Mouse (Mus musculus) urinary bladder, postnatal 10 days (tissue): ENCODE data around the gene Zc3h12a.
A peak's percentile ranks its signal among the peaks of the same experiment; 100 is the strongest.

Experiments
- DNase-seq: peaks from one replicate; pipeline ENCODE4 v3.0.0; 2022; ENCODE audit warnings: low spot score

The Zc3h12a gene

DNA sequence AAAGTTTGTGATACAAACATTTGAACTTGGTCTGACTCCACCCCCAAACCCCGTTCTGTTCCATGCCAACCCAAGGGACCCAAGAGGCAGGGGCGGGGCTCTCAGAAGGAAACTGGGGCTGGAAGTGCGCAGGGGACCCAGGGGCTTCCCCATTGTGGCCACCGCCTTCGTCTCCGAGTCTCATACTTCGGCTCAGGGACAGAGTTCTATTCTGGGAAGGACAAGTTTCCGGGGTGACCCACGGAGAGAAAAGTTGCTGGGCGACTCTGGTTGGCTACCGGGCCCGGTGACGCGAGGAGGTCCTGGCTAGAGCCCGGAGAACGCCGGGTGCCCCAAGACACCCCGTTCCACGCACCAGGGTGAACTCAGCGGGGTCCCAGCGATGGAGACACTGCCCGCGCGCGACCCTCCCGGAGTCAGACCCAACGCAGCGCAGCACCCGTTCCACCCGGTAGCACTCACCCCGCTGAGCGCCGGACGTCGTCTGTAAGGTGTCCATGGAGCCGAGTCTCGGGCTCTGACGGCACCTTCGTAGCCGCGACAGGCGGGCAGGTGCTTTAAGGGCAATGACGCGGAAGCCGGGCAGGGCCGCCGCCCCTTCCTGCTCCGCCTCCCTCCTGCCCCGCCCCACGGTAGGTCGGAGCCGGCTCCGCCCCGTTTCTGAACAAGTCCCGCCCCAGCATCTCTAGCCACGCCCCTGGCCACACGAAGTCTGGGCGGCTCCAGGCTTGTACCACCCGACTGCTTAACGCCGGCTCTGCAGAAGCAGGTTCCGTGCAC lies at the start of gene Zc3h12a:
TSS of gene Zc3h12a (minus strand) at position 536 of the 780 bp plus-strand sequence.
- DNase-seq: peak; percentile 76

DNA sequence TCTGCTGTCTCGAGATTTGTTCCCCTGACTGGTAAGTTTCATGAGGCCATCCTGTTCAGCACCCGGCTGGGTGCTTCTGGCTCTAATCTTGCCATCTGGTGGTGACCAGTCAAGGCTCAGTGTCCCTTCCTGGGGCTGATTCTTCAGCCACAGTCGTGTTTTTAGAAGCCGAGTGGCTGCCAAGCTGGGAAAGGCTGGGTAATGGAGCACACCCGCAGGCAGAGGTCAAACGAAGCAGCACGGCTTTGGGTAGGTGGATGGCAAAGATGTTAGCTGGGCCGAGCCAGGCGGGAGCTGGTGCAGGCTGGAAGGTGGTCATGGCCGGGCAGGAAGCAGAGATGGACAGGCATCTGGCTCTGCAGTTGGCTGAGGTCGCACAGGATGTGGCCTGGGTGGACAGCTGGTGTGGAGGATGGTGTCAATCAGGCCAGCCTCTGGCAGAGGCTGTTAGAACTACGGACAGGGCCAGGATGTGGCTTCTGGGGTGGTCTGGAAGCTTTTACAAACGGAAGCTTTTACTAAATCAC lies 49.1 kb upstream of the Zc3h12a start:
- DNase-seq: no peak

DNA sequence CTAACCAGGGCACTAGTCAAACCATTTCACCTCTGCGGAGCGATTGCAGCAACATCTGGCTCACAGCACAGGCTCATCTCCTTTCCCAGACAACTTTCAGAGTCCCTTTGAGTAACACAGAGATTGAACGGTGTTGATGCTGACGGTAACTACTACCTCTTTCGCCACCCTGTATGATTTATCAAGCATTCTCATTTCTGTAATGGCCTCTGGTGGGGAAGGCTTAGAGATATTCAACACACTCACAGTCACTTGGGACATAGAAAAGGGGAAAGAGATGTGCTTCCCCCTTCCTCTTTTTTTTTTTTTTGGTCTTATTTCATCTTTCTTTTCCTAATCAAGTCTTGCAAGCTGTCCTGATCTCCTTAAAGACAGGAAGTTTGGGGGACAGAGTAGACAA lies 48.5 kb upstream of the Zc3h12a start:
- no peak for DNase-seq

DNA sequence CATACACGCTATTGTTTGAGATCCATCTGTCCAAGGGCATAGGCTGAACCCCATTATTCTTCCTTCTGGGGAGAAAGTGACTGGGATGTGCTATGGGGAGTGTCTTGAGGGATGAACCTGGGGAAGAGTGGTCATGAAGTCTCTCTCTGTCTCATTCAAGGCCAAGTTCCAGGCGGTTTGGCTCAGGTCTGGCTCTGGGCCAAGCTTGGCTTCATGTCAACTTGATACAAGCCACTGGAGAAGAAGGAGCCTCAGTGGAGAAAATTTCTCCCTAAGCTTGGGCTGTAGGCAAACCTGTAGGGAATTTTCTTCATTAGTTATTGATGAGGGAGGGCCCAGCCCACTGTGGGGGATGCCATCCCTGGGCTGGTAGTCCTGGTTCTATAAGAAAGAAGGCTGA lies 48.0 kb upstream of the Zc3h12a start:
- no peak for DNase-seq

DNA sequence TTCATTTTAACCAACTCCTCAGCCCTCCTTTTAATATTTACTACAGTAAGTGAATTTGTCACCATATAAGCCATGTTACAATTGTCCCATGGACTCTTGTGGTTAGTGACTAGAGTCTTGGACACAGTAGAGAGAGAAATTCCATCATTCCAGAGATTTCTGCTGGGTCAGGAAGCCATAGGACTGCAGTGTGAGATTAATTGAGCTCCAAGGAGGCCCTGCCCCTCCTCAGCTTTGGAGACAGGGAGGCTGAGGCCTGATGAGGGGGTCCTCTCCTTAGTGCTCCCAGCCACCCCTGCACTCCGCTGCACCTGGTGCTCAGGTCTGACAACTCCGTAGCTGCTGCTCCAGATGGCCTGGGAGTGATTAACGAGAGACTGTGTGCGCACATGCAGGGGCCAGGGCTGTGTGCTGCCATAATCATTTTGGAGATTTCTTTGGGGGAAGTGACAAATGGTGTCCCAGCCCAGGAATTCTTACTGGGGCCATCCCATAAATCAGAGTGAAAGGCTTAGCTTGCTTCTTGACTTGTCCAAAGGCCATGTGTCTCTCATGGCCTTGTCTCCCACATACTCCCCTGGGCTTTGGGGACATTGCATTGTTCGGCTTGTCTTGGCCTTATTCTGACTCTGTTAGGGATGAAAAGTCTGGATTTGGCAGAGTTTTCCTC lies 47.0 kb upstream of the Zc3h12a start:
- no peak for DNase-seq

DNA sequence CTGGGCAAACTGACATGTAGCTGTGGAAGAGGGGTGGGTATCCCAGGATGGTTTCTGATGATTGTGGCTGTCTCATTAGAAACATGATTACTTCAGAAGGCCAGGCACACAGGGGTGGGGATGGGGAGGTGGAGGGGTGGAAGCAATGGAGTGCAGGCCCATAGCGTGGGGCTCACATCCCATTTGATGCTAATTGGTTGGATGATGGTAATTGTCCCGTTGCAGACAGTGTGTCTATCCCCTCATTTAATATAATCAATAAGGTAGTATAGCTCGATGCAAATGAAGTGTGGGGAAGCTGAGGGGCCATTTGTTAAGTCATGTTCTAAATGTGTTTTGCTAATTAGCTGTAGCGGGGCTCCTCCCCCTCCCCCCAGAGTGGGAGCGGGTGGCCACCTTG lies 45.5 kb upstream of the Zc3h12a start:
- no peak for DNase-seq

DNA sequence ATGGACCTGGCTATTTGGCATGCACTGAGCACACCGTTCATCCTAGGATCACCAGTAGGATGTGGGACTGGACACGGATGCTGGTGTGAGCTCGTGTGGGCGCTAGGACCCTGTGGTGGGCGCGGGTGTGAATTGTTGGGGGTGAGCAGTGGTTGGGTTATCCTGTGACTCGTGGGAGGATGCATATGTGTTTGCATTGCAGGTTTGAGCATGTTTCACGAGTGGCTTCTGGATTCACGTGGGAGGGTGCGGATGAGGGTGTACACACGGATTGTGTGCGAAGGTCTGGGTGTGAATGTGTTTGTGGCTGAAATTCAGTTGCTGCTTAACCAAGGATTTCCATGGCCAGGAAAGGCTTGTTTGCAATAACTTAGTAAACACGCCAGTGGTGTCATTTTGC lies 45.1 kb upstream of the Zc3h12a start:
- DNase-seq: no peak

DNA sequence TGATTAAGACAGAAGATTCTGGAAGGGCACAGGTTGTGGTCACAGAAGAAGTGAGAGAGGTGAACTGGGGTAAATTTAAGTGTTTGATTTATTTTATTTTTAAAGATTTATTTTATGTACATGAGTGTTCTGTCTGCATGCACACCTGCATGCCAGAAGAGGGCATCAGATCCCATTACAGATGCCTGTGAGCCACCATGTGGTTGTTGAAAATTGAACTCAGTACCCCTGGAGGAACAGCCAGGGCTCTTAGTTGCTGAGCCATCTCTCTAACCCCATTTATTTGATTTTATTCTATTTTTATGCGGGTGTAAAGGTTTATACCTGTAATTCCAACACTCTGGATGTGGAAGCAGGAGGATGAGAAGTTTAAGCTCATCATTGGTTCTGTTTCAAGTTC lies 40.1 kb upstream of the Zc3h12a start:
- no peak for DNase-seq

DNA sequence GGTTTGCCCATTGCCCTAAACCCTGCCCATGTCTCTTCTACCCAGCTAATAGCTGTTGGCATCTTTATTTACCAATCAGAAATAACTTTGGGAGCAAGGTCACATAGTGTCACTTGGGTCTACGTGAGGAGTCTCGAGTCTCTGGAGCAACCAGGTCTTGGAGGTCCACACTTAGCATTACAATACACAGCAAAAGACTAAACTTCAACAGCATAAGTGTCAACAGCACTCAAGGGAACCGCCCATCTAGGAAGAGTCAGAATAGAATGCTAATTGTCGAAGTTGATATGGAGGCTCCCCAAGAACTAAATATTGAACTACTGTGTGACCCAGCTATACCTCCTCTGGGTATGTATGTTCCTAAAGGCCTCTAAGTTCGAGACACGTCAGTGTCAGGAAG lies 37.2 kb upstream of the Zc3h12a start:
- DNase-seq: no peak

DNA sequence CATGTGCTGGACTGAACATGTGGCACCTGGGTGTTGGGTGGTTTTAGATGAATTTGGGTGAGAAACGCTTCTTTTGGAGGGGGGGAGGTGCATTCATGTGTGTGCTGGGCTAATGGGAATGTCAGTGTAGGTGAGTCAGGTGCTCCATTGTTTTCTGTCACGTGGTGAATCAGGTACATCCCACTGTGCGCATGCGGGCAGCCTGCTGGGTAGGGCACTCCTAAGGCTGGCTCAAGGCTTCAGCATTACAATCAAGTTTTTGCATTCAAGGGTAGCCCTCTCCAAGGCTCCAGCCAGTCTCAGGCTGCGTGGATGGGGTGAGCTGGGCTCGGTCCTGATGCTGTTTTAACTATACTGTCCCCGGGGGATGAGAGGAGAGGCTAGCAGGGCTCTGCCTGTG lies 35.1 kb upstream of the Zc3h12a start:
- no peak for DNase-seq

DNA sequence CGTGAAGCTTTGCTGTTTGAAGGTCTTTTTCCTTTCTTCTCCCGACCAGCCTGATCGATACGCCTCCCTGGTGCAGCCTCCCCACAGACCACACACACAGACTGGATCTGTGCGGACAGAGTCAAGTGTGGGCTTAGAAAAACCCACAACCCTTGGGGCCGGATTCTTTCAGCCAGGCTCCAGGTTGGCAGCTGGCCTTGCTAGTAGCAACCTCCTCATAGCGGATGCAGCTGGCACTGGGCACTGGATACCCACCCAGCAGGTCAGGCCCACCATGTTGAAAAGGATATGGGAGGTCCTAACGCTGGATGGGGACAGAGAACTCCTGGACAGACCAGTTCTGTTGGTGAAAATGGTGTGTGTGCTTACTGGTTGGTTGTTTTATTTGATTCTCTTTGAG lies 33.8 kb upstream of the Zc3h12a start:
- DNase-seq: no peak

DNA sequence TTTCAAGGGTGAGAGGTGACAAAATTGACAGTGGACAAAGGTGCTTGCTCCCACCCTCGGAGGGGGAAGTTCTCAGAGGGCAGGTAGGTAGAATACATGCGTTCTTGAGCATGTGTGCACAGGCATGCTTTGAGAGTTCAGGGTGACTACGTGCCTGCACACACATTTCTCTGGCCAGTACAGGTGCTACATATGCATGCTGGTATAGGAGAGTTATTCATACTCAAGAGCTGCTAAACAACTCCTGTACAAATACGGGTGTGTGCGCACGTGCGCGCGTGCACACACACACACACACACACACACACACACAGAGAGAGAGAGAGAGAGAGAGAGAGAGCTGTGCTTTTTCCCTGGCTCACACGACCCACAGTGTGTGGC lies 33.3 kb upstream of the Zc3h12a start:
- DNase-seq: no peak

DNA sequence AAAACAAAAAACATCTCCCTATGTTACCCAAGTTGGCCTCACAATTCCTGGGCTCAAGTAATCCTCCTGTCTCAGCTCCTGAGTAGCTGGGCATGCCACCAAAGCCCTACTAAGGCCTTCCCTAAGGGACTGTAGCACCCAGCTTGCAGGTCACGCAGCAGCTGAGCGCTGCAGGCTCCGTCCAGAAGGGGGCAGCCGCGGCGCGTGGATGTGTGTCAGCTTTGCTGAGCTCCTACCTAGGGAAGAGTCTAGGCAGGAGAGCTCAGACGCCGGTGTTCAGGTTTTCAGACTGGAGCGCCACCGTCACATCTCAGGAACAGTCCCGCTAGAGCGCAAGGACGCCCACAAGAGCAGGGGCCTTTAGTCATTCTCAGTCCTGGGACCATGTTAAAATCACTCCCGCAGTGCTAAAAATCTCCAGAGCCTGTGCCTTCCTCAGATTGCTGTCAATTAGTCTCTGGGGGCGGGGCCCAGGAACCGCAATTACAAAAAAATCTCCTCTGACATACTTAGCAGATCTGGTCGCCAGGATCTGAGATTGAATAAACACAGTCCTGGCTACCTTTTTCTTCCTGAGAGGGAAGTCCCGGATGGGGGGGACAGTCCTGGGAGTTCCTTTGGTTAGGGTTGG lies 32.8 kb upstream of the Zc3h12a start:
- DNase-seq: peak; percentile 57

DNA sequence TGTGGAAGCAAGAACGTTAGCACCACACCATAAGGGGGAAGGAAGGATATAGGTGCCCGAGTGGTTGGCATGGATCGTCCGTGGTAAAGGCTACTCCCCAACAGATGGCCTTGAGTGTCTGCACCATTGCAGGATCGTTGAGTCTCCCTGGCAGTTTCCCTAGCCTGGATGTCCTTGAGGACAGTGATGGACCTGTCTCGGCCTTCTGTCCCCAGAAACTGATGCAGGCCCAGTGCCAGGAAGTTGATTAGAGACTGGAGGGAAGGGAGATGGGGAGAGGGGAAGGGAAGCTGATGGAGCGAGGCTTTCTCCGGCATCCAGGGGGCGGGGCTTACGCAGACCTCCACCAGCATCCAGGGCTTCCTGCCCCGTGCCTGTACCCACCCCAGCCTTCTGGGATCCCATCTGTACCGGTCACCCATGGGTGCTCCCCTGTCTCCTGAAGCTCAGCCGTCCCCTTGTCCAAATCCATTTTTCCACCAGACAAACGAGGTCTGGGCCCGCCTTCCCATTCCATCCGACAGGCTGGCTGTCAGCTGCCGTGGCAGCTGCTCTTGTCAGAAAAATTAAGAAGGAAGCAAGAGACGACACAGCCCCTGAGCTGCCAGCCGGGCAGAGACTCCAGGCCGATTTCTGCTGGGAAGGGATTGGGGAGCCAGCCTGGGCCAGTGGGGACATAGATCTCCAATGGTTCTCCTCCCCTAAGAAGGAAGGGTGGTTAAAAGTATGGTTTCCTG lies 31.1 kb upstream of the Zc3h12a start:
- no peak for DNase-seq

DNA sequence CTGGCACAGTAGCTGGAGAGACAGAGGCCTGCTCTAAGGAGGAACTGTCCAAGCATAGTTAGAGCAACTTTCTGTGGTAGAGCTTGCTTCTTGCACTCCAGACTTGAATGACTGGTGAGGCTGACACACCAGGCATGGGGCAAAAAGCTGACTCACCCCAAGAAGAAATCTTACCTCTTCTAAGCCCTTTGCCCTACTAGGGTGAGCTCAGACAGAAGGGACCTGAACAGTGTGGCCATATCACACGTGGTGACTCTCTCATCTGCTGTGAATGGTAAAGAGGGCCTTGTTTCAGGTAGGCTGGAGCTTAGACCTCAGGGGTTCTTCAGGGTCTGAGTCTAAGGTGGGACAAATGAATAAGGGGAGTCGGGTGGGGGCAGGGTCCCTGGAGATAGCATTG lies 30.4 kb upstream of the Zc3h12a start:
- no peak for DNase-seq

DNA sequence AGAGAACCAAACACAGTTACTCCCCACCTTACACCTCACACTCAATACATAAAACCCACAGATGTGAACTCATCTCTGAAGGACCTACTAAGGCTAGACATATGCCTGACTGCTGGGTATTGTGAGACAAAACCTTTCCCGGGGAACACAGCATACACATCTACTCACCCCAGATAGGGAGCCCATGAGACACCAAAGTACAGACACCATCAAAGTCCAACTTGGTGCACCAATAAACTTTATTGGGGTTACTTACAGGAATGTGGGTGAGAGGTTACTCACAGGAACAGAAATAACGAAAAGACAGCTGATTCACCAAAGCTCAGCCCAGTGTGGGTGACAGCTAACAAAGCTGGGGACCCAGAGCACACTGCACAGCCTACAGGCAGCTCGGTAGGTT lies 29.7 kb upstream of the Zc3h12a start:
- DNase-seq: no peak

DNA sequence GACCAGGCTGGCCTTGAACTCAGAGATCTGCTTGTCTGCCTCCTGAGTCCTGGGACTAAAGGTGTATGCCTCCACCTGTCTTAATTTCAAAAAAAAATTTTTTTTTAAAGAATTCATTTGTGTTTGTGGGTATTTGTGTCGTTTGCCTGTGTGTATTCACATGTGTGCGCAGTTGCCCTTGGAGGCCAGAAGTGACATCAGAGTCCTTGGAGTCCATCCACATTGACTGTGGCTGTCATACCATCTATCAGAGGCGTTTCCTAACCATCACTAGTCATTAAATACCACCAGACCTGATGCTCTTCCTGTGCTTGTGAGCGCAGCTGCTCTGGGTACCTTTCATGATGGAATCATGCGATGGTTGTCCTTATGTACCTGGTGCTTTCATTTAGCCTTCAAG lies 28.0 kb upstream of the Zc3h12a start:
- no peak for DNase-seq

DNA sequence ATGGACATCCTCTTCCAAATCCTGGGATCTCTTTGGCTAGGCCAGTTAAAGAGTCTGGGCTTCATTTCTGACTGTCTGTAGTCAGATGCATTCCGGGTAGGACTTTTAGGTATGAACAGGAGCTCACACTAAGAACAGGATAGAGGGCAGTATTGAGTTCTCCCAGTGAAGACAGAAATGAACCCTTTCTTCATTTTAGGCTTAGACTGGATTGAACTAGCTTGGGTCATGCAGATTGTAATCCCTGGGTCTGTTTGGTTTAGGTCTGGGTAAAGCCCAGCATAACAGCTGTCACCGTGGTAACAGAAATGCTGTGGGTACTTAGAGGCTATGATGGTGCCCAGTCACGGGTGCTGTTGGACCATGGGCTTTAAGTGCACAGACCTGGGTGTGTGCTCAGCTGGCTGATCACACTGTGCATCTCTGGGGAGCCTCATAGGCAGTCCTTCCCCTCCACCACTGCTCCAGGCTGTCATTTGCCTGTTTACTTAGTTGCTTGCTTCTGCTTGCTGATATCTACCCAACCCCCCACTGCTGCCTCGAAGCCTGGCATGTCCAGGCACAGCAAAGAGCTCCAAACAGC lies 26.1 kb upstream of the Zc3h12a start:
- no peak for DNase-seq

DNA sequence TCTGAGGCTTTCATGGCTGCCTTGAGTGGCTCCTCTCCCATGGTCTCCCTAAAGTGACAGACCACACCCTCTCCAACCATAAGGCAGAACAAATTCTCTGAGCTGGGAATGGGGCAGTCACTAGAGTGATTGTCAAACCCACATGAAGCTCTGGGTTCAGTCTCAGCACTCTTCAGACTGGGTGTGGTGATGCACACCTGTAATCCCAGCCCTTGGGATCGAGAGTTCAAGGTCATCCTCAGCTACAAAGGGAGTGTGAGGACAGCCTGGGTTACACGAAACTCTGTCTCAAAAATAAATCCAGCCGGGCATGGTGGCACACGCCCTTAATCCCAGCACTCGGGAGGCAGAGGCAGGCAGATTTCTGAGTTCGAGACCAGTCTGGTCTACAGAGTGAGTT lies 24.8 kb upstream of the Zc3h12a start:
- DNase-seq: no peak

DNA sequence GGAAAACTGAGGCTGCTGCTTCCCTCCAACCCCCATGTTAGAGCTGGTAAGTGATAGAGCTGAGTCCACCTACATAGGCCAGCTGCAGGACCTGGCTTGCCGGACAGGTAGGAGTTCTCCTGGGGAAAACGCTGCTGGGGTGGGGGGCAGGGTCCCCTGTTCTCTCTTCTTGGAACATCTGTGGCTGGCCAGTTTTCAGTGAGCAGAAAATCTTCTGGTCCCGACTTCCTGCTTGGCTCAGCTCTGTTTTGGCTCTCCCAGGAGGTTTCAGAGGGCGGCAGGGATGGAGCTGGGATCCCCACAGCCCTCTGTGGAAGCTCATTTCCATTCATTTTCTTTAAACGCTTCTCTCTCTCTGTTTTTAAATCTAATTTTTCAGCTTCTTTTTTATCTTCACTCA lies 21.8 kb upstream of the Zc3h12a start:
- no peak for DNase-seq

DNA sequence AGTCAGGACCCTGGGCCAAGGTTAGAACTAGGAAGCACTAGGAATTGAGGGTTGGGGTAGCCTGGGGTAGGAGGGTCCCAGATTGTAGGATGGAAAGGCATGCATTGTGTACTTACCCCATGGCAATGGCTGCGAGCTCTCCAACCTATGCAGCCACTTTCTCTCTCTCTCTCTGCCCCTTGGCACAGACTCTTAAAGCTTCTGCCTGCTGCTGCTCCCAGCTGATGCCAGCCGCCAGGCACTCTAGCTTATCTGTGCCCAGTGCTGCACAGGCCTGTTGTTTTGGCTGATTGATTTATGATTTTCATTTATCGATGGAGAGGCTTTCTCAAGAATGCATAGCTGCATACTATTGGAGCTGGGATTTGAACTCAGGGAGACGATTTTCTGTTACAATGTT lies 20.3 kb upstream of the Zc3h12a start:
- no peak for DNase-seq

DNA sequence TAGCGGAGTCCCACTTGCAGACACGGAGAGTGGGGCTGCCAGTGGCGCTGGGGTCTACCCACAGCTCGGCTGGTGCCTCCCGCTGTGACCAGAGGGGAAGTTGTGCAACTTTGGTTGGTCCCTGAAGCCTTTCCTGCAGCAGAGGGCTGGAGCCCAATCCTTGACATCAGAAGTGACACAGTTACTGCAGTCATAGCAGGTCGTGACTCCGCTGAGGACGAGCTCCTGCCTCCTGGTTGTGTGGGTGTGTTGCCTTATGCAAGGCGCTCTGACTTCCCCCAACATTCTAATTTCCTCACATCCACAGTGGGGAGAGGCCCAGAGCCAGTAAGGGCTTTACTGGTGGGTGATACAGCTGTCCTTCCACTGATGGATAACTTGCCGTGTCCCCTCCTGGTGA lies 17.6 kb upstream of the Zc3h12a start:
- DNase-seq: no peak
